Mouse (Mus musculus): ENCODE results near the gene Pcnx4. TPM values are rescaled to one million over a fixed set of nuclear protein-coding genes. Genes with fewer than 3 reads are reported as not detected.

Pcnx4 gene
- polyA plus RNA-seq, 1 experiment from 2014 or later: 9.4 TPM

DNA sequence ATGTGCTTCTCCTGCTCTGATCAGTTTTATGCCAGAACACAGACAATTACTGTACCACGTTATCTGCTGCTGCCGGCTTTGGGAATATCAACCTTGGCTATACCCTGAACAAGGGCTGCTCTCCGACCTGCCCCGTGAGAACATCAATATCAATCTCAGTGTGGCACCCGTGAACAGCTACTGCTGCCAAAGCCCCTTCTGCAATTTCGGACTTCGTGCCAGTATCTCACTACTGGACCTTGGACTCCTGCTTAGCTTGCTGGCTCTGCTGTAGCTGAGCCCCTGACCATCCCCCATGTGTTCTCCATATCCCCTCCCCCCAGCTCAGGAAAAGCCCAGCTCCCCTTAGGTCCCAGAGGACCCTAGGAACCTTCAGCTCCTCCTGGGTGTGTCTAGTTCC lies 84.7 kb downstream of the Pcnx4 start:
- no peaks in the 10 kb centered on the region for H3K9me3 ChIP-seq (replicated peaks)
- no peak for ATAC-seq (replicated peaks; ENCODE audit: low FRiP score)
- H3K4me1 ChIP-seq: no peaks in the 10 kb centered on the region
- no peak overlapping the region for H3K9ac ChIP-seq
- no peak overlapping the region for H3K4me2 ChIP-seq
- H3K27ac ChIP-seq: no peak overlapping the region
- no peaks in the 10 kb centered on the region for H3K36me3 ChIP-seq
- WGBS: 90% methylated on average over 7 of the region's 7 CpGs
- no peaks in the 10 kb centered on the region for H3K27me3 ChIP-seq
- H3K4me3 ChIP-seq (replicated peaks): no peak overlapping the region

DNA sequence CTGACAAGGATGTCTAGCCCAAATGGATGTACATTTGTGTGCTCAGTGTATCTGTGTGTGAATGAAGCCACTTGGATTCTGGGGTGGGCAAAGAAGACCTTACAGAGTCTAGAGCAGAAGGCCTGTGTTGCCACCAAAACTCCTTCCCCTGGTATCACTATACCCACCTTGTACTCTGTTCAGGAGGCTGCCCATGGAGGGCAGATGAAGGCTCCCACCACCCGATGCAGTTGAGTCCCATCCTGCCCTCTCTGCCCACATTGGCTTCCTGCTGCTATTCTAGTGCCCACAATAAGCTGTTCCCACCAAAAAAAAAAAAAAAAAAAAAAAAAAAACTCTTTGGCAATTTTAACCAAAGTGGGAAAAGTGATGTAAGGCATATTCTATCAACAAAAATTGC lies 85.3 kb downstream of the Pcnx4 start:
- no peak overlapping the region for H3K4me3 ChIP-seq (replicated peaks)
- H3K4me1 ChIP-seq: no peaks in the 10 kb centered on the region
- no peak overlapping the region for H3K9ac ChIP-seq
- no peaks in the 10 kb centered on the region for H3K36me3 ChIP-seq
- H3K9me3 ChIP-seq (replicated peaks): no peaks in the 10 kb centered on the region
- ATAC-seq (replicated peaks; ENCODE audit: low FRiP score): no peak
- H3K27ac ChIP-seq: no peak overlapping the region
- no peaks in the 10 kb centered on the region for H3K27me3 ChIP-seq
- WGBS: 100% methylated on average over 1 of the region's 1 CpGs
- no peak overlapping the region for H3K4me2 ChIP-seq

DNA sequence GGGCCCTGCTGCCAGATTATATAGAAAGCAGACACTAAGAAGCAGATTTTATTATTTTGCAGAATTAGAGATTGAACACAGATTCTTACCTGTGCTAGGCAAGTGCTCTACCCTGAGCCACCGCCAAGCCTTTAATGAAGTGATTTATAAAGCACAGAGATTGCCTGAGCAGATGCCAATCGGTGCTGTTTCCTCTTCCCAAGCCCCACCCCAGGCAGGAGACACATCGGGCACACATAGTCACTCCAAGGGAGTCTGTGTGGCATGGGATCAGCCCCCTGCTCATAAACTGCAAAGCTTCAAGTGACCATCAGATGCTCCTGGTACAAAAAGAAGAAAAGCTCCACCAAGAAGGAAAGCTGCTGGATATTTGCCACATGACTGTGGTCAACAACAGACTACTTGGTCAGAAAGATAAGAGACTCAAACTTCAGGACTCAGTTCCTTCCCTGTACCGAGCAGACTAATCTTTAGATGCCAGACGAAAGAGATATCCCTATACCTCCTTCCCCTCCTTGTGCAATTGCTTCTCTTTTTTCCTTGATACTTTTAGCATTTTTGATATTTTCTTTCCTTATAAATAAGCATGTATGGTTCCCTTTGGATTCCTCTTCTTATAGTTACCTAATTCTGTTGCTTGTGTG lies 86.8 kb downstream of the Pcnx4 start:
- Histone ChIP-seq H3K36me3 (no peaks in the 10 kb centered on the region), H3K27ac (no peak overlapping the region), H3K4me1 (no peaks in the 10 kb centered on the region), H3K4me2 (no peak overlapping the region), H3K4me3 (replicated peaks) (no peak overlapping the region), H3K9ac (no peak overlapping the region), H3K9me3 (replicated peaks) (no peaks in the 10 kb centered on the region), H3K27me3 (no peaks in the 10 kb centered on the region)
- 82% methylated on average over 5 of the region's 5 CpGs for WGBS
- no peak for ATAC-seq (replicated peaks; ENCODE audit: low FRiP score)

DNA sequence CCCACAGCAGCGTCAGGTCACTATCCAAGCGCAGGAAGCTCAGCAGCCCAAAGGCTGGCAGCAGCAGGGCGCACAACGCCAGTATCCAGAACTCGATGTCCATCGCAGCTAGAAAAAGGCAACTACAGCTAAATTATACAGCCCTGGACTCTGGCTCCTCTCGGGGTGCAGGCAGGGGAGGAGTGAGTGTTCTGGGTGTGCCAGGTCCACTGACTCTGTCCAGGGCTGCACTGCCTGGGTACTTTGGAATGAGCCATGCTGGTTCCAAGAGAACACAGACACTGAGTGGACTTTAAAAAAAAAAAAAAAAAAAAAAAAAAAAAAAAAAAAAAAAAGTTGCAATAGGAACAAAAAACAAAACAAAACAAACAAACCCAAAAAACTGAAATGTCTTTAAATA lies 92.6 kb downstream of the Pcnx4 start:
- no peak overlapping the region for H3K4me3 ChIP-seq (replicated peaks)
- H3K36me3 ChIP-seq: no peaks in the 10 kb centered on the region
- H3K9me3 ChIP-seq (replicated peaks): no peaks in the 10 kb centered on the region
- no peaks in the 10 kb centered on the region for H3K4me1 ChIP-seq
- H3K4me2 ChIP-seq: no peak overlapping the region
- H3K27me3 ChIP-seq: no peaks in the 10 kb centered on the region
- ATAC-seq (replicated peaks; ENCODE audit: low FRiP score): no peak
- no peak overlapping the region for H3K27ac ChIP-seq
- WGBS: 95% methylated on average over 7 of the region's 7 CpGs
- no peak overlapping the region for H3K9ac ChIP-seq

Other genes starting within 250 kb of the Pcnx4 start
- gene Rtn1, start 127.3 kb upstream of the Pcnx4 start, polyA plus RNA-seq (2015; fragmentation: Nextera tagmentation; extraction: Ambion mirVana): 11.5 and 29.7 TPM in 2 replicates
- gene Lrrc9, start 94.5 kb upstream of the Pcnx4 start, polyA plus RNA-seq (2015; fragmentation: Nextera tagmentation; extraction: Ambion mirVana): 0.28 and 0.32 TPM in 2 replicates
- not detected in 2 replicates for gene Gm4756, start 113.3 kb downstream of the Pcnx4 start, polyA plus RNA-seq (2015; fragmentation: Nextera tagmentation; extraction: Ambion mirVana)
- 11.1 and 12.4 TPM in 2 replicates for gene Dhrs7, start 128.5 kb downstream of the Pcnx4 start, polyA plus RNA-seq (2015; fragmentation: Nextera tagmentation; extraction: Ambion mirVana)
- gene Ppm1a, start 221.1 kb downstream of the Pcnx4 start, polyA plus RNA-seq (2015; fragmentation: Nextera tagmentation; extraction: Ambion mirVana): 43.0 and 43.8 TPM in 2 replicates

Measured in kidney, embryonic 15.5 days (tissue).